Mouse (Mus musculus) thymus, adult 2 months (tissue): ENCODE data around the gene Sfswap.

Experiments used
- CTCF ChIP-seq: fragments of 200-500 bp; IDR thresholded peaks from 2 replicates; pipeline ENCODE4 v1.5.1; 2012; ENCODE audit warnings: mild to moderate bottlenecking, control low read depth, low read length, moderate library complexity, borderline replicate concordance; ENCODE audit not compliant: control insufficient read depth, poor library complexity, insufficient read depth; ENCODE audit errors: extremely low read depth
- POLR2A ChIP-seq: fragments of 200-500 bp; IDR thresholded peaks from 2 replicates; pipeline ENCODE4 v1.6.1; 2012; ENCODE audit warnings: mild to moderate bottlenecking, low read length, control low read depth, moderate library complexity; ENCODE audit not compliant: control insufficient read depth, poor library complexity, insufficient read depth; ENCODE audit errors: extremely low read depth

DNA sequence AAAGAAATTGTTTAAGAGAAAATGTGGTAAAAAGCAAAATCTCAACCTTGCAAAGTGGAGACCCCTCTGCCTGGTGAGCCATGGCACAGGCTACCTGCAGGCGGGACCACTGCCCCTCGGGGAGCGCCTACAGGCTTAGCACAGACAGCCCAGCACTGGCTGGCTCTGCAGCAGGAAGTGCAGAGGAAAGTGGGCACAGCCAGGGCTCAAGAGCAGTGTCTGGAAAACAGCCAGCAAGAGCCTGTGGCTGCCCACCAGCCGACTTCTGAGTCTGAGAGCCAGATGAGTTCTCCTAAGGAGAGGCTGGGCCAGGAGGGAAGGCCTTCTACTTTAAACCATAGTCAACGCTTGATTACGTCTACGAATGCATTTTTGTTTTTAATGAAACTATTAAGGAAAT is 20.5 kb downstream of the Sfswap start:
- no peak for TF ChIP-seq CTCF
- no peak for TF ChIP-seq POLR2A
